Mouse (Mus musculus) spleen, adult 2 months (tissue): ENCODE measurements around the gene Antxr2. TPM values are rescaled to one million over a fixed set of nuclear protein-coding genes. Genes with fewer than 3 reads are reported as not detected.

ENCODE experiments used
- DNase-seq, 2 experiments: peaks; one replicate each; pipeline versions ENCODE4 v3.0.0 to v3.0.0-alpha.2; 2012 to 2021; ENCODE audit warnings: low spot score in 2 of 2, low read depth in 1 of 2
- H3K27ac ChIP-seq: fragments of 200-500 bp; 2 replicates; pipeline ENCODE4 v1.5.1; 2012; ENCODE audit warnings: low read length, inconsistent platforms; ENCODE audit not compliant: insufficient read depth
- H3K27me3 ChIP-seq: fragments of 200-500 bp; 2 replicates; pipeline ENCODE4 v1.6.1; 2012; ENCODE audit warnings: mild to moderate bottlenecking, moderate library complexity, low read length, inconsistent platforms; ENCODE audit not compliant: control insufficient read depth, insufficient read depth
- H3K36me3 ChIP-seq: fragments of 200-500 bp; 2 replicates; pipeline ENCODE4 v1.6.1; 2012; ENCODE audit warnings: mild to moderate bottlenecking, low read length, inconsistent platforms; ENCODE audit not compliant: control insufficient read depth, insufficient read depth
- H3K4me1 ChIP-seq: fragments of 200-500 bp; 2 replicates; pipeline ENCODE4 v1.6.1; 2011; ENCODE audit warnings: inconsistent platforms; ENCODE audit not compliant: control insufficient read depth, insufficient read depth, insufficient read length
- H3K4me3 ChIP-seq: fragments of 200-500 bp; 2 replicates; pipeline ENCODE4 v1.5.1; 2011; ENCODE audit warnings: mild to moderate bottlenecking, inconsistent platforms; ENCODE audit not compliant: insufficient read depth, insufficient read length; ENCODE audit errors: extremely low read depth
- CTCF ChIP-seq: fragments of 200-500 bp; IDR thresholded peaks from 2 replicates; pipeline ENCODE4 v1.5.1; 2011; ENCODE audit warnings: mild to moderate bottlenecking, inconsistent platforms; ENCODE audit not compliant: insufficient read depth, insufficient read length, insufficient replicate concordance; ENCODE audit errors: extremely low read depth
- POLR2A ChIP-seq: fragments of 200-500 bp; IDR thresholded peaks from 2 replicates; pipeline ENCODE4 v1.6.1; 2011; ENCODE audit warnings: low read depth, low read length, inconsistent platforms
- WGBS: fragments of 180-500 bp; shearing (Covaris S2); methylation state at CpG from one replicate; pipeline ENCODE4 v1.1.7; 2018; 5-methylcytosine and 5-hydroxymethylcytosine counted together
- polyA plus RNA-seq: library from polyadenylated mRNA; depleted of rRNA; stranded (reverse); fragments of >200 nt; gene quantifications from 2 replicates; pipeline ENCODE4 v1.2.3, GENCODE M21; 2012; rRNA removed

Gene Antxr2
- 2.4 and 2.6 TPM in 2 replicates for polyA plus RNA-seq

DNA sequence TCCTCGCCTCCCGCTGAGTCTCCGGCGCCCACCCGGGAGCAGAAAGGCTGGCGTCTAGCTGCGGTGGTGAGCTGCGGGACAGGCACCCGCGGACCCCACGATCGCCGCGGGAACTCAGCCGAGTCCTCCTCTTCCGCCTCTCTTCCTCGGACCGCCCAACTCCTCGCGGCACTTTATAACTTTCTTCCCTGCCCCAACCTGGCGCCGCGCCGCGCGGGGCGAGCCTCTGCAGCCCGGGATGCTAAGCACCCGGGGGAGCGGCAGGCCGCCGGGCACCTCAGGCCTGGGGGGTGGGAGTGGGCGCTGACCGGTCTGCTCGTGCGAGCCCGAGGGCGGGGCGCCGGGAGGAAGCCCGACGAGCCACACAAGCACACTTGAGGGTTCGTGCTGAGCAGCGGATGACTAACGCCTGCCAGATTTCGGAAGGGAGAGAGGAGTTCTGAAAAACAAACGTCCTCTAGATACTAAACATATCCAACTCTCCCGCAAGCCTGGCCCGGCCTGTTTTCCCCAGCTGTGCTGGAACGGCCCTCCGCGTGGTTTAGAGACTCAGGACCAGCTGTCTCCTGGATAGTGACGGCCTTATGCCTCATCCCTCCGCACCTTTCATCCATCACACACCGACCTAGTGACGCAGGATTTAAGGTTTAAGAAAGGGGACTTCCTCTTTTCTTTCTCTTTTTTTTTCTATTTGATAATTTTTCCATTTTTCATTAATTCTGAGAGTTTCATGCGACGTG lies at the start of gene Antxr2:
Gene Antxr2 (minus strand): TSS at position 142 of the 740 bp plus-strand sequence.
- peak within 1 kb of the TSS; percentile 92 for H3K4me3 ChIP-seq
- peak in 1 of 2 experiments; percentile 45 for DNase-seq
- H3K27ac ChIP-seq: peak within 1 kb of the TSS; percentile 69
- peaks cover 2% of the 10 kb centered on the region; the same call in 1 of the 2 replicates for H3K36me3 ChIP-seq
- no peaks in the 10 kb centered on the region for H3K27me3 ChIP-seq
- 3% methylated on average over 58 of the region's 58 CpGs for WGBS
- H3K4me1 ChIP-seq: peaks cover 12% of the 10 kb centered on the region; the same call in 1 of the 2 replicates
- TF ChIP-seq CTCF (no peak), POLR2A (no peak; the same call in 1 of the 2 replicates)

DNA sequence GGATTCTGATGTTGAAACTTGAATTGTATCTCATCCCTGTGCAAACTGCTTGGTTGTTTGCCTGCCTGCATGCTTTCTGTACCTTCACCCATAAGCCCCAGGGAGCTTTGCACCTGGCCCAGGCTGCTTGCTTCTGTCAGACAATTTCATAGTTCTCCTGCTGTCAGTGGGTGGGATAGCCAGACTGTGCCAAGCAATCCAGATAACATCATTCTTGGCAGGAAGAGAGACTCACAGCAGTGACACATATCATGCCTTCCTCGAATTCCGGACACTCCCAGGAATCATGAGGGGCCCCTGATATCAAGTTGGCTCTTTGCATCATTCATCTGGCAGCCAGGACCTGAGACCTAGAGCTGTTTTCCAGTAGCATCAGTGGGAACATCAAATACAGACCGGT lies 45.8 kb upstream of the Antxr2 start:
- Histone ChIP-seq H3K4me1 (no peaks in the 10 kb centered on the region), H3K27me3 (no peaks in the 10 kb centered on the region), H3K36me3 (no peaks in the 10 kb centered on the region), H3K4me3 (no peak overlapping the region), H3K27ac (no peak overlapping the region)
- DNase-seq: no peak
- 75% methylated on average over 3 of the region's 3 CpGs for WGBS
- TF ChIP-seq POLR2A: no peak
- TF ChIP-seq CTCF: no peak

DNA sequence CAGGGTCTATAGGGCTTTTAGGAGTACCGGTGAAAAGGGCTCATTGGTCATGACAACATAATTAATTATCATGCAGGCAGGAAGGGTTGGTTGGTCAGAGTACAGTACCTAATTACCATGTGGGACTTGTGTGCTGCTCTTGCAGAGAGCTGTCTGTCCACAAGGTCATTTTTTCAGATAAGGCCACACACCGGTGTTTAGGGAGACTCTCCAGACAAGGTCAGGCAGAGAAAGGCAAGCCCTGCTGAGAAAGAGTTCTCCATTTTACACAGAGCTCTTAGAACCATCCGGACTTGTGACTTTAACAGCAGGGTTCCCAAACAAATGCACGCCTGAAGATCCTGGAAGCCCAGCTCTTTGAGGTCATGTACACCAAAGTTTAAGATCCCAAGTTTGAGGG lies 38.3 kb upstream of the Antxr2 start:
- TF ChIP-seq CTCF: no peak
- no peak for TF ChIP-seq POLR2A
- Histone ChIP-seq H3K36me3 (no peaks in the 10 kb centered on the region), H3K27me3 (no peaks in the 10 kb centered on the region), H3K4me3 (no peak overlapping the region), H3K27ac (no peak overlapping the region), H3K4me1 (no peaks in the 10 kb centered on the region)
- DNase-seq: no peak
- WGBS: 88% methylated on average over 4 of the region's 4 CpGs

DNA sequence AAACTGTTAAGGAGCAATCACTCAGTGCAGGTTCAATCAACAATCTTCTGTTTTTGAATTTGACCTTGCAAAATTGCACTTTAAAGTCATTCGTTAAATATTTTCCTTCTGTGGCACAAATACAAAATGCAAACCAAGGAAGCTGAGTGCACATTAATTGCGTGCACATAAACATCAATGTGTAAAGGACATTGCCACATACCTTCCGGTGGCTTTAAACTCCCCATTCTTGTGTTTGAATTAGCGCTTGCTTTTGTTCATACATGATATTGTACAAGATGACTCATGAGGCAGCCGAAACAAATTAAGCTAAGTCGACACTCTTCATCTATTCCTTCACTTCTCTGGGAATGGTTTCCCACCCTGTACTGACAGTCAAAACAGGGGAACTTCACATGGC lies 24.4 kb upstream of the Antxr2 start:
- Histone ChIP-seq H3K27me3 (no peaks in the 10 kb centered on the region), H3K4me1 (0 out of 2 replicates have a peak, but pooled peaks cover 2% of the 10 kb centered on the region), H3K4me3 (no peak overlapping the region), H3K27ac (no peak overlapping the region), H3K36me3 (no peaks in the 10 kb centered on the region)
- WGBS: 92% methylated on average over 6 of the region's 6 CpGs
- DNase-seq: no peak
- TF ChIP-seq CTCF (no peak), POLR2A (no peak)

DNA sequence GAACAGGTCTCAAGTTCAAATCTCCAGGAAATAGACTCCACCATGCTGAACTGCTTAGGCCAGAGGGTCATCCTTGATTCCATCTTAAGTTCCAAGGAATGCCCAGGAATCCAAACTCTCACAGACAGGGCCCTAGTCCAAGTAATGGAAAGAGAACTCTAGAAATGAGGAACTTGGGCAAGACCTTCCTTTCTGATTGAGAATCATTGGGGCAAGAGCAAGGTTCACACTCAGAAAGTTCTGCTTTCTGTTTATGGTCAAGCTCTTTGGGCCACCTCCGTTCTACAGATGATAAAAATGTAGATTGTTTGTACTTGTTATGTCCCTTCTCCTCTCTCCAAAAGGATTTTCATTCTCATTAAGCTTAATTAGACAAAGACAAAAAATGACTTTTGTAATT lies 24.0 kb upstream of the Antxr2 start:
- Histone ChIP-seq H3K4me3 (no peak overlapping the region), H3K27me3 (no peaks in the 10 kb centered on the region), H3K36me3 (no peaks in the 10 kb centered on the region), H3K4me1 (0 out of 2 replicates have a peak, but pooled peaks cover 2% of the 10 kb centered on the region), H3K27ac (no peak overlapping the region)
- no peak for DNase-seq
- WGBS: 23% methylated on average over 1 of the region's 1 CpGs
- no peak for TF ChIP-seq CTCF
- no peak for TF ChIP-seq POLR2A

DNA sequence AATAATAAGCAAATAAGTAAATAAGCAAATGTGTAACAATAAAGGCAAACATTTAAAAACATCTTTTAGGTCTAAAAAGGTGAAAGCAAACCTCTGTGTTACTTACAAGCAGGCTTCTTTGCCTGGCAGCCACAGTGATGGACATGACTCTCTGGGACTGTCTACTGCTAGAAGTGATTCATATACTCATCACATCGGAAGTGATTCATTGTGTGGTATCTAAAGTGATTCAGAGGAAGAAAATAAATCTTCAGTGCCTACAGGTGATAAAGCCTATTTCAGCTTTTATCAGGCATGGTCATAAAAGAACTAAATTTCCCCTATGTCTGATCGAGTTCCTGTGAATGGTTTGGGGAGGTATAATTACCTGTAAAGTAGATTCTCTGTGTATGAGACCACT lies 4.1 kb upstream of the Antxr2 start:
- Histone ChIP-seq H3K4me1 (peaks cover 12% of the 10 kb centered on the region; the same call in 1 of the 2 replicates), H3K27me3 (no peaks in the 10 kb centered on the region), H3K27ac (no peak overlapping the region), H3K36me3 (no peaks in the 10 kb centered on the region), H3K4me3 (no peak overlapping the region)
- DNase-seq: no peak
- TF ChIP-seq POLR2A (no peak), CTCF (no peak)
- 79% methylated on average over 2 of the region's 2 CpGs for WGBS

DNA sequence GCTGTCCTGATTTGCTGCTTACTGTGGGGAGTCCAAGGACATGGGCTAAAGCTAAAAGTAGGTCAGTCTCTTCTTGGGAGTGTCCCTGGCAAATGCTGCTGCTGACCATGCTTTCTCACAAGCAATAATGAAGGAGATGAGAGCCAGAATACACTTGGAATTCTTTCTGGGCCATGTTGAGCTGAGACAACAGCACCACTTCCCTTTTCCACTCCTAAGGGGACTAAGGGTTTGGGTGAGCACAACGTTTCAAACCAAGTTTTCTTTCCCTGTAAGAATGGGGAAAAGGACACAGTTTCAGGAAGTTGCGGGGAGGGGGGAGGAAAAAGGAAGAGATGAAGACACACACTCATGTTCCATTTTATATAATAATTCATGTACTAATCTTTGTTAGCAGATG lies 3.4 kb upstream of the Antxr2 start:
- no peak for DNase-seq
- no peak overlapping the region for H3K4me3 ChIP-seq
- peaks cover 12% of the 10 kb centered on the region; the same call in 1 of the 2 replicates for H3K4me1 ChIP-seq
- H3K36me3 ChIP-seq: no peaks in the 10 kb centered on the region
- TF ChIP-seq CTCF: no peak
- H3K27ac ChIP-seq: no peak overlapping the region
- H3K27me3 ChIP-seq: no peaks in the 10 kb centered on the region
- 32% methylated on average over 2 of the region's 2 CpGs for WGBS
